Mouse (Mus musculus) myocyte (in vitro differentiated cells): ENCODE measurements at regions not wholly inside any gene's neighbourhood (a gene's known extent, or its start where the extent isn't known, plus 50 kb on each side); places are given as distances from the start of the nearest gene placed in this dataset.

Source experiments
- CEBPB ChIP-seq: IDR thresholded peaks from 2 replicates; pipeline ENCODE4 v1.6.1; 2011; ENCODE audit warnings: mild to moderate bottlenecking, moderate library complexity; ENCODE audit not compliant: poor library complexity, insufficient read depth, severe bottlenecking
- MAX ChIP-seq: IDR thresholded peaks from one replicate; pipeline ENCODE4 v1.6.1; 2011; ENCODE audit warnings: low read depth, mild to moderate bottlenecking, control low read depth
- MYOD1 ChIP-seq, 3 experiments: IDR thresholded peaks; one replicate each; pipeline ENCODE4 v1.6.1; 2011; ENCODE audit warnings: control low read depth in 2 of 3, low read depth in 2 of 3, mild to moderate bottlenecking in 2 of 3, moderate library complexity in 1 of 3; ENCODE audit not compliant: insufficient read length in 2 of 3, control insufficient read depth in 1 of 3
- POLR2A ChIP-seq: IDR thresholded peaks from one replicate; pipeline ENCODE4 v1.6.1; 2011; ENCODE audit warnings: low read depth, mild to moderate bottlenecking, control low read depth, moderate library complexity; ENCODE audit not compliant: insufficient read length
- POLR2AphosphoS2 ChIP-seq: IDR thresholded peaks from one replicate; pipeline ENCODE4 v1.6.1; 2011; ENCODE audit warnings: low read depth, control low read depth; ENCODE audit not compliant: insufficient read length
- REST ChIP-seq: IDR thresholded peaks from one replicate; pipeline ENCODE4 v1.6.1; 2011; ENCODE audit warnings: mild to moderate bottlenecking, control low read depth, moderate library complexity; ENCODE audit not compliant: insufficient read depth, insufficient read length
- TCF12 ChIP-seq: IDR thresholded peaks from one replicate; pipeline ENCODE4 v1.6.1; 2011; ENCODE audit warnings: mild to moderate bottlenecking, control low read depth; ENCODE audit not compliant: poor library complexity, insufficient read depth, severe bottlenecking
- USF1 ChIP-seq: IDR thresholded peaks from one replicate; pipeline ENCODE4 v1.6.1; 2011; ENCODE audit warnings: low read depth, mild to moderate bottlenecking, control low read depth, moderate library complexity

DNA sequence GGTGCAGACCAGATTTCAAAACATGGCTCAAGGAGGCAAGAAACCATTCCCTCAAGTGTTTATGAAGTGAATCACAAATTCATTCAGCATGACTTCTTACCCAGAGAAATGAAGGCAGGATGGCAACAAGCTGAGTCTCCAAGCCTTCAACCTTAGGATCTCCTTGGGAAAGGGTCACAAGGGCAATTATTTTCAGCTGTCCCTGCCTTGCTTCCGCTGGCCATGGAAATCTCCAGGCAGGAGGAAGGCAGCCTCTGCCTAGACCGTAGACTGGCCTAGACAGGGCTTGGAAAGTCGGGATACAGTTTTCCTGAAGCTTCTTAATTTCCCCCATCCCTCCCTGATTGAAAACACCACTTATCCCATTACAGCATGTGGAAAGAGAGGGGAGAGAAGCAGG lies 165.0 kb downstream of the Zfp365 start:
- TF ChIP-seq POLR2A (no peak), MAX (no peak), USF1 (no peak), POLR2AphosphoS2 (no peak), CEBPB (no peak), REST (no peak), TCF12 (no peak), MYOD1 (IDR thresholded peaks at IDR 0.05; ENCODE audit: control insufficient read depth in 1 of 3, insufficient read length in 2 of 3, low read depth in 2 of 3) (no peak)
